Mouse (Mus musculus) hindbrain, postnatal 0 days (tissue): ENCODE measurements at regions not wholly inside any gene's neighbourhood (a gene's known extent, or its start where the extent isn't known, plus 50 kb on each side); places are given as distances from the start of the nearest gene placed in this dataset.

ENCODE experiments used
- ATAC-seq: fragments of 200-750 bp; cut with Nextera tagmentation; 2 replicates; pipeline ENCODE4 v1.8.0; 2017; ENCODE audit warnings: mild to moderate bottlenecking, moderate TSS enrichment, moderate library complexity
- DNase-seq: peaks from one replicate; pipeline ENCODE4 v3.0.0-alpha.2; 2015; ENCODE audit warnings: low spot score
- H3K27ac ChIP-seq: fragments of 300-500 bp; sonication (generic); 2 replicates; pipeline ENCODE4 v1.5.1; 2014; ENCODE audit warnings: mild to moderate bottlenecking
- H3K27me3 ChIP-seq: fragments of 300-500 bp; sonication (generic); 2 replicates; pipeline ENCODE4 v1.6.1; 2014; ENCODE audit warnings: low read length, mixed read lengths; ENCODE audit not compliant: insufficient read depth
- H3K36me3 ChIP-seq: fragments of 300-500 bp; sonication (generic); 2 replicates; pipeline ENCODE4 v1.6.1; 2014; ENCODE audit warnings: low read length, mixed read lengths; ENCODE audit not compliant: insufficient read depth
- H3K4me1 ChIP-seq: fragments of 300-500 bp; sonication (generic); 2 replicates; pipeline ENCODE4 v1.6.1; 2014; ENCODE audit warnings: antibody characterized with exemption, low read length, mixed read lengths; ENCODE audit not compliant: insufficient read depth
- H3K4me2 ChIP-seq: fragments of 300-500 bp; sonication (generic); 2 replicates; pipeline ENCODE4 v1.6.1; 2014; ENCODE audit warnings: low read depth, mild to moderate bottlenecking, low read length, moderate library complexity, mixed read lengths
- H3K4me3 ChIP-seq: fragments of 300-500 bp; sonication (generic); 2 replicates; pipeline ENCODE4 v1.5.1; 2014; ENCODE audit warnings: low read length
- H3K9ac ChIP-seq: fragments of 300-500 bp; sonication (generic); replicated peaks from 2 replicates; pipeline ENCODE4 v1.6.1; 2014; ENCODE audit warnings: mild to moderate bottlenecking, low read length, moderate library complexity, mixed read lengths
- H3K9me3 ChIP-seq: fragments of 300-500 bp; sonication (generic); 2 replicates; pipeline ENCODE4 v1.6.1; 2016; ENCODE audit warnings: low read length, mixed read lengths
- CTCF ChIP-seq: IDR thresholded peaks from 2 replicates; pipeline ENCODE4 v1.5.1; 2016; ENCODE audit warnings: antibody characterized with exemption, control low read depth, low read depth
- WGBS: fragments of 180-500 bp; shearing (Covaris S2); extraction: QIAGEN DNeasy Blood & Tissue Kit; methylation state at CpG from one replicate; pipeline ENCODE4 v1.1.7; 2014; 5-methylcytosine and 5-hydroxymethylcytosine counted together

GRCm38 (mm10) chr10:91559307-91559706 lies 378.2 kb upstream of the Tmpo start:
- no peaks in the 10 kb centered on the region for H3K4me1 ChIP-seq
- H3K9me3 ChIP-seq: no peaks in the 10 kb centered on the region
- no peak overlapping the region for H3K4me3 ChIP-seq
- H3K36me3 ChIP-seq: no peaks in the 10 kb centered on the region
- no peak for DNase-seq
- no peak overlapping the region for H3K9ac ChIP-seq
- TF ChIP-seq CTCF: no peak
- no peak overlapping the region for H3K4me2 ChIP-seq
- H3K27me3 ChIP-seq: no peaks in the 10 kb centered on the region
- 57% methylated on average over 5 of the region's 5 CpGs for WGBS
- ATAC-seq: no peak
- H3K27ac ChIP-seq: no peak overlapping the region

GRCm38 (mm10) chr10:91548071-91548470 lies 367.0 kb upstream of the Tmpo start:
- H3K4me2 ChIP-seq: no peak overlapping the region
- ATAC-seq (no peak), DNase-seq (no peak)
- no peak overlapping the region for H3K9ac ChIP-seq
- no peaks in the 10 kb centered on the region for H3K9me3 ChIP-seq
- WGBS: 84% methylated on average over 4 of the region's 4 CpGs
- H3K27ac ChIP-seq: no peak overlapping the region
- H3K36me3 ChIP-seq: no peaks in the 10 kb centered on the region
- H3K4me3 ChIP-seq: no peak overlapping the region
- no peaks in the 10 kb centered on the region for H3K27me3 ChIP-seq
- no peak for TF ChIP-seq CTCF
- H3K4me1 ChIP-seq: no peaks in the 10 kb centered on the region

- Histone ChIP-seq H3K27ac (no peak overlapping the region), H3K27me3 (no peaks in the 10 kb centered on the region), H3K9ac (no peak overlapping the region), H3K36me3 (no peaks in the 10 kb centered on the region), H3K4me3 (no peak overlapping the region), H3K4me1 (no peaks in the 10 kb centered on the region), H3K4me2 (0 out of 2 replicates have a peak overlapping the region, but pooled peaks have one; percentile 28), H3K9me3 (no peaks in the 10 kb centered on the region)
- ATAC-seq (peak; percentile 85), DNase-seq (peak; percentile 91)
- 11% methylated on average over 9 of the region's 9 CpGs for WGBS
- TF ChIP-seq CTCF: peak; percentile 93
Observed at GRCm38 (mm10) chr10:91546140-91546539, 365.0 kb upstream of the Tmpo start.

GRCm38 (mm10) chr10:91545421-91545820 lies 364.3 kb upstream of the Tmpo start:
- 65% methylated on average over 3 of the region's 3 CpGs for WGBS
- no peak overlapping the region for H3K4me3 ChIP-seq
- DNase-seq (no peak), ATAC-seq (no peak)
- H3K4me1 ChIP-seq: no peaks in the 10 kb centered on the region
- H3K27me3 ChIP-seq: no peaks in the 10 kb centered on the region
- no peak overlapping the region for H3K4me2 ChIP-seq
- H3K9ac ChIP-seq: no peak overlapping the region
- H3K36me3 ChIP-seq: no peaks in the 10 kb centered on the region
- H3K9me3 ChIP-seq: no peaks in the 10 kb centered on the region
- H3K27ac ChIP-seq: no peak overlapping the region
- no peak for TF ChIP-seq CTCF

- H3K27ac ChIP-seq: no peak overlapping the region
- no peak for ATAC-seq
- WGBS: 91% methylated on average over 3 of the region's 3 CpGs
- no peak overlapping the region for H3K4me3 ChIP-seq
- H3K4me2 ChIP-seq: no peak overlapping the region
- no peaks in the 10 kb centered on the region for H3K9me3 ChIP-seq
- DNase-seq: no peak
- H3K4me1 ChIP-seq: no peaks in the 10 kb centered on the region
- no peaks in the 10 kb centered on the region for H3K27me3 ChIP-seq
- H3K9ac ChIP-seq: no peak overlapping the region
- TF ChIP-seq CTCF: no peak
- no peaks in the 10 kb centered on the region for H3K36me3 ChIP-seq
Observed at GRCm38 (mm10) chr10:91543167-91543918, 362.2 kb upstream of the Tmpo start.

GRCm38 (mm10) chr10:91542201-91542604 lies 361.1 kb upstream of the Tmpo start:
- no peak for ATAC-seq

GRCm38 (mm10) chr10:91537241-91537640 lies 356.1 kb upstream of the Tmpo start:
- no peaks in the 10 kb centered on the region for H3K27me3 ChIP-seq
- no peak overlapping the region for H3K4me3 ChIP-seq
- DNase-seq (no peak), ATAC-seq (no peak)
- no peaks in the 10 kb centered on the region for H3K9me3 ChIP-seq
- WGBS: 33% methylated on average over 8 of the region's 8 CpGs
- H3K27ac ChIP-seq: no peak overlapping the region
- no peaks in the 10 kb centered on the region for H3K4me1 ChIP-seq
- no peak overlapping the region for H3K4me2 ChIP-seq
- no peak for TF ChIP-seq CTCF
- no peak overlapping the region for H3K9ac ChIP-seq
- H3K36me3 ChIP-seq: no peaks in the 10 kb centered on the region

More at GRCm38 (mm10) chr10:91542201-91542604, 361.1 kb upstream of the Tmpo start:
- WGBS: 22% methylated on average over 9 of the region's 9 CpGs
- no peak overlapping the region for H3K4me2 ChIP-seq
- no peak for TF ChIP-seq CTCF
- no peak overlapping the region for H3K27ac ChIP-seq
- H3K9me3 ChIP-seq: no peaks in the 10 kb centered on the region
- H3K4me3 ChIP-seq: no peak overlapping the region
- no peak for DNase-seq
- no peaks in the 10 kb centered on the region for H3K4me1 ChIP-seq
- H3K36me3 ChIP-seq: no peaks in the 10 kb centered on the region
- no peak overlapping the region for H3K9ac ChIP-seq
- H3K27me3 ChIP-seq: no peaks in the 10 kb centered on the region
